Mouse (Mus musculus) forebrain, embryonic 14.5 days (tissue): ENCODE measurements around the gene Taldo1. TPM values are rescaled to one million over a fixed set of nuclear protein-coding genes. Genes with fewer than 3 reads are reported as not detected.

ENCODE experiments used
- ATAC-seq: fragments of 200-750 bp; cut with Nextera tagmentation; 2 replicates; pipeline ENCODE4 v1.8.0; 2017; ENCODE audit warnings: mild to moderate bottlenecking, moderate library complexity
- DNase-seq: peaks from one replicate; pipeline ENCODE4 v3.0.0-alpha.2; 2015; ENCODE audit warnings: low spot score
- H3K27ac ChIP-seq: fragments of 300-500 bp; sonication (generic); 2 replicates; pipeline ENCODE4 v1.5.1; 2014; ENCODE audit warnings: low read depth, mild to moderate bottlenecking, control low read depth, low read length, moderate library complexity
- H3K27me3 ChIP-seq: fragments of 300-500 bp; sonication (generic); replicated peaks from 2 replicates; pipeline ENCODE4 v1.6.1; 2014; ENCODE audit warnings: low read length, control low read depth, mixed read lengths; ENCODE audit not compliant: control insufficient read depth, insufficient read depth
- H3K36me3 ChIP-seq: fragments of 300-500 bp; sonication (generic); 2 replicates; pipeline ENCODE4 v1.6.1; 2014; ENCODE audit warnings: low read length, control low read depth; ENCODE audit not compliant: control insufficient read depth, insufficient read depth
- H3K4me1 ChIP-seq: fragments of 300-500 bp; sonication (generic); 2 replicates; pipeline ENCODE4 v1.6.1; 2014; ENCODE audit warnings: antibody characterized with exemption, low read length, control low read depth; ENCODE audit not compliant: control insufficient read depth, insufficient read depth
- H3K4me2 ChIP-seq: fragments of 300-500 bp; sonication (generic); 2 replicates; pipeline ENCODE4 v1.6.1; 2014; ENCODE audit warnings: mild to moderate bottlenecking, control low read depth, low read length
- H3K4me3 ChIP-seq: fragments of 300-500 bp; sonication (generic); 2 replicates; pipeline ENCODE4 v1.5.1; 2014; ENCODE audit warnings: low read depth, low read length, control low read depth
- H3K9ac ChIP-seq: fragments of 300-500 bp; sonication (generic); 2 replicates; pipeline ENCODE4 v1.6.1; 2014; ENCODE audit warnings: mild to moderate bottlenecking, low read length, control low read depth, moderate library complexity
- H3K9me3 ChIP-seq: fragments of 300-500 bp; sonication (generic); replicated peaks from 2 replicates; pipeline ENCODE4 v1.6.1; 2016; ENCODE audit warnings: low read length, control low read depth, mixed read lengths; ENCODE audit not compliant: control insufficient read depth
- WGBS: fragments of 180-500 bp; shearing (Covaris S2); extraction: QIAGEN DNeasy Blood & Tissue Kit; methylation state at CpG from one replicate; pipeline ENCODE4 v1.1.7; 2014; 5-methylcytosine and 5-hydroxymethylcytosine counted together
- polyA plus RNA-seq: library from polyadenylated mRNA; unstranded; fragments of >200 nt; fragmentation: Nextera tagmentation; extraction: Ambion mirVana; gene quantifications from 2 replicates; pipeline ENCODE4 v1.2.1, GENCODE M21; 2014

The Taldo1 gene
- polyA plus RNA-seq, 1 experiment from 2014 or later, result 418 TPM

GRCm38 (mm10) chr7:141428701-141429100 lies 36.7 kb downstream of the Taldo1 start:
- WGBS, result 61% methylated on average over 5 of the region's 5 CpGs
- H3K4me1 ChIP-seq, result peaks cover 8% of the 10 kb centered on the region
- H3K27me3 ChIP-seq, result no peaks in the 10 kb centered on the region
- peaks cover 48% of the 10 kb centered on the region for H3K36me3 ChIP-seq
- H3K27ac ChIP-seq, result peak overlapping the region; percentile 55; the same call in 1 of the 2 replicates
- no peak for DNase-seq
- ATAC-seq, result no peak
- peak overlapping the region; percentile 85 for H3K4me2 ChIP-seq
- H3K4me3 ChIP-seq, result peak overlapping the region; percentile 48
- peak overlapping the region; percentile 79 for H3K9ac ChIP-seq
- no peaks in the 10 kb centered on the region for H3K9me3 ChIP-seq

GRCm38 (mm10) chr7:141429310-141429709 lies 37.3 kb downstream of the Taldo1 start, which contains the start of gene Cend1:
TSS of gene Cend1 (minus strand) at chr7:141429491.
- Histone ChIP-seq H3K9me3 (no peaks in the 10 kb centered on the region), H3K4me2 (peak within 1 kb of the TSS; percentile 85), H3K9ac (peak within 1 kb of the TSS; percentile 79), H3K27me3 (no peaks in the 10 kb centered on the region), H3K4me1 (peaks cover 13% of the 10 kb centered on the region), H3K36me3 (peaks cover 48% of the 10 kb centered on the region), H3K27ac (peak within 1 kb of the TSS; percentile 55; the same call in 1 of the 2 replicates), H3K4me3 (peak within 1 kb of the TSS; percentile 48)
- 1% methylated on average over 19 of the region's 19 CpGs for WGBS
- DNase-seq (peak; percentile 91), ATAC-seq (peak; percentile 87)

- Histone ChIP-seq H3K4me3 (peak overlapping the region; percentile 48; the same call in 1 of the 2 replicates), H3K9me3 (no peaks in the 10 kb centered on the region), H3K36me3 (peaks cover 48% of the 10 kb centered on the region), H3K4me2 (peak overlapping the region; percentile 85), H3K27me3 (no peaks in the 10 kb centered on the region), H3K9ac (no peak overlapping the region), H3K27ac (no peak overlapping the region), H3K4me1 (peaks cover 13% of the 10 kb centered on the region)
- WGBS, result 63% methylated on average over 9 of the region's 9 CpGs
- no peak for ATAC-seq
- DNase-seq, result no peak
Observed at GRCm38 (mm10) chr7:141429840-141430584, 38.0 kb downstream of the Taldo1 start.

- Histone ChIP-seq H3K9me3 (no peaks in the 10 kb centered on the region), H3K4me3 (no peak overlapping the region), H3K4me2 (no peak overlapping the region), H3K9ac (no peak overlapping the region), H3K4me1 (peaks cover 17% of the 10 kb centered on the region), H3K27me3 (no peaks in the 10 kb centered on the region), H3K36me3 (peaks cover 48% of the 10 kb centered on the region), H3K27ac (no peak overlapping the region)
- 95% methylated on average over 9 of the region's 9 CpGs for WGBS
- ATAC-seq (no peak), DNase-seq (no peak)
Observed at GRCm38 (mm10) chr7:141430585-141431240, 38.7 kb downstream of the Taldo1 start.

GRCm38 (mm10) chr7:141431434-141432185 lies 39.6 kb downstream of the Taldo1 start:
- H3K9ac ChIP-seq, result no peak overlapping the region
- WGBS, result 93% methylated on average over 17 of the region's 19 CpGs
- no peaks in the 10 kb centered on the region for H3K27me3 ChIP-seq
- H3K27ac ChIP-seq, result no peak overlapping the region
- ATAC-seq (no peak), DNase-seq (no peak)
- peaks cover 24% of the 10 kb centered on the region for H3K4me1 ChIP-seq
- no peak overlapping the region for H3K4me3 ChIP-seq
- peaks cover 45% of the 10 kb centered on the region for H3K36me3 ChIP-seq
- H3K4me2 ChIP-seq, result no peak overlapping the region
- no peaks in the 10 kb centered on the region for H3K9me3 ChIP-seq

GRCm38 (mm10) chr7:141432186-141432611 lies 40.2 kb downstream of the Taldo1 start:
- Histone ChIP-seq H3K27ac (no peak overlapping the region), H3K4me3 (no peak overlapping the region), H3K36me3 (peaks cover 40% of the 10 kb centered on the region), H3K9me3 (no peaks in the 10 kb centered on the region), H3K4me2 (no peak overlapping the region), H3K9ac (no peak overlapping the region), H3K4me1 (peaks cover 24% of the 10 kb centered on the region), H3K27me3 (no peaks in the 10 kb centered on the region)
- no peak for ATAC-seq
- DNase-seq, result no peak
- WGBS, result 88% methylated on average over 8 of the region's 8 CpGs

GRCm38 (mm10) chr7:141432741-141433516 lies 40.9 kb downstream of the Taldo1 start:
- DNase-seq (no peak), ATAC-seq (no peak)
- Histone ChIP-seq H3K4me1 (peaks cover 24% of the 10 kb centered on the region), H3K4me3 (no peak overlapping the region), H3K9ac (0 out of 2 replicates have a peak overlapping the region, but pooled peaks have one; percentile 21), H3K4me2 (peak overlapping the region; percentile 96), H3K27me3 (no peaks in the 10 kb centered on the region), H3K9me3 (no peaks in the 10 kb centered on the region), H3K36me3 (peaks cover 35% of the 10 kb centered on the region), H3K27ac (0 out of 2 replicates have a peak overlapping the region, but pooled peaks have one; percentile 1)
- 86% methylated on average over 6 of the region's 6 CpGs for WGBS
